Mouse (Mus musculus): ENCODE measurements around the gene Pi4ka.

Gene Pi4ka

DNA sequence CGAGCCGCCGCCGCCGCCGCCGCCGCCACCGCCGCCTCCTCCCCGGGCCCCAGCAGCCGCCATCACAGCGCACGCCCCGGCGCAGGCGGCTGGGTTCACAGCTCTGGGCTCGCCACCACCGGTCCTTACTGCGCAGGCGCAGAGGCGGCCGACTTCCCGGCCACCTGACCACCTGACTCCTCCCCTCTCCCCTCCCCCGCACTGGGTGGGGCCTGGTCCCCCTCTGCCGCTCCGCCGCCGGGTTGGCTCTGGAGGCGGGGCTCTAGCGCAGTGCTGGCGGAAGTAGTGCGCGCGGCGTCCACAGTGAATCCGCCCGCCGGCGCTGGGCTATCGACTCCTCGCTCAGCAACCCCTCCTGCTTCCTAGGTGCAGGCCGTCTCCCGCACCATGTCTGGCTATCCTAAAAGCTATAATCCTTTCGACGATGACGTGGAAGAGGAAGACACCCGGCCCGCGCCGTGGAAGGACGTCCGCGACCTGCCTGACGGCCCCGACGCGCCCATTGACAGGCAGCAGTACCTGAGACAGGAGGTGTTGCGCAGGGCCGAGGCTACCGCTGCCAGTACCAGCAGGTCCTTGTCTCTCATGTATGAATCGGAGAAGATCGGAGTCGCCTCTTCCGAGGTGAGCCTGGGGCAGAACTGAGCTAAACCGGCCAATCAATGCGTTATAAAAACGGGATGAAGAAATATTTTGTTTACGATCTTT, at the start of gene Pi4ka, which contains the start of gene Snap29:
Pi4ka (minus strand) TSS at position 579 of the 708 bp plus-strand sequence.
Snap29 (plus strand) TSS at position 251 of the 708 bp plus-strand sequence.
- DNase-seq (ENCODE audit: low spot score): peak; percentile 100

DNA sequence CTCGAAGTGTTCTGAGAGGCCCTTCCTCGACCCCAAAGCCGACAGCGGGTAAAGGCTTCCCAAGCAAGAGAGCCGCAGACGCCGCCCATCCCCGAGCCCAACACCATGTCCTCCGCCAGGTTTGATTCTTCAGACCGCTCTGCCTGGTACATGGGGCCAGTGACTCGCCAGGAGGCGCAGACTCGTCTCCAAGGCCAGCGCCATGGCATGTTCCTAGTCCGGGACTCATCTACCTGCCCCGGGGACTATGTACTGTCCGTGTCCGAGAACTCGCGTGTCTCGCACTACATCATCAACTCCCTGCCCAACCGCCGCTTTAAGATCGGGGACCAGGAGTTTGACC, 46.2 kb upstream of the Pi4ka start:
- DNase-seq (ENCODE audit: low spot score): peak; percentile 40

DNA sequence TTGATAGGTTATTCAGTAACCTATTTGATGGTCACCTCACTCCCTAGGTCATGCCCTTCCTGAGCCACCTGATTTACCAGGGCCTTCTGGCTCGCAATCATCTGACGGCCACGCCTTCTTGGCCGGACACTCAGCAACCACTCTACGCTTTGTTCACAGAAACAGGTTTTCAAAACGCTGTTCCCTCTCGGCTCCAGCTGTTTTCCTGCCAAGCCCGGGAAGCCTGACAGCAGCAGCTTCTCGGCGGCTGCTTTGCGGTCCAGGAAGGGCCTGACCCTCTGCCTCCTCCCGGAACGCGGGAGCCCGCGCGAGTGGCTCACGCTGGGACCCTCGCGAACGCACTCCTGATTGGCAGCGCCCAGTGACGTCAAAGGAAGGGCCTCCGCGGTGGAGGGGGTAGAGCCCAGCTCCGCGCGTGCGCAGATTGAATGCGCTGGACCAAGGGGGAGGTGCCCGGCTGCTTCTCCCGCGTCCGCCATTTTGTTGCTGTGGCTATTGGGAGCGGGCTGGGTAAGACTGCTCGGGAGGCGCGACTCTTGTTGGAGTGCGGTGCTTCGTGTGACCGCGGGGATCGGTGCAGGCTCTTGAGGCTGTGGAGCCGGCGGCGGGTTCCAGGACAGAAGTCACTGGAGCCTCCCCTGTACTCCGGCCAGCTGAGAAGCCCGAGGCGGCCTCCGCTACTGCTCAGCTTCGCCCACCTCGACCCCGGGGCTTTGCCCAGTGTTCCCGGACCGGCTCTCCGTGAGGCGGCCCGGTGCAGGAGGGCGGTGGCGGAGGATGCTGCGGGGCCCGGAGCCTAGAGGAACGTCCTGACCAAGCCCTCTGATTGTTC, 45.6 kb upstream of the Pi4ka start, which contains the start of gene Crkl:
Crkl (plus strand) TSS at position 447 of the 832 bp plus-strand sequence.
- DNase-seq (ENCODE audit: low spot score): peak; percentile 97

DNA sequence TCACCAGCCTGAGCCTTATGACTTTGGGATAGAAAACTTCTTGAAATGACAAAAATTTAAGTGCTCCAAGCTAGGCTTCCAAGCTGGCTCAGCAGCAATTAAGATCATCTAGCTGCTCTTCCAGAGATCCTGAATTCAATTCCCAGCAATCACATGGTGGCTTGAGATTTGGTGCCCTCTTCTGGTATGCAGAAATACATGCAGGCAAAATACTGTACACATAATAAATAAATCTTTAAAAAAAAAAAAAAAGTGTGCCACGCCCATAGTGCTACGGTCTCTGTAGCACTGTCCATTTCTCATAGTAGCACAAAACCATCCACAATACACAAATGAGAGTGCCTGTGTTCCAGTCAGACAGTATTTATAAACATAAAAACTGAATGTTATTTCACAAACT, 26.5 kb upstream of the Pi4ka start:
- DNase-seq (ENCODE audit: low spot score): no peak

DNA sequence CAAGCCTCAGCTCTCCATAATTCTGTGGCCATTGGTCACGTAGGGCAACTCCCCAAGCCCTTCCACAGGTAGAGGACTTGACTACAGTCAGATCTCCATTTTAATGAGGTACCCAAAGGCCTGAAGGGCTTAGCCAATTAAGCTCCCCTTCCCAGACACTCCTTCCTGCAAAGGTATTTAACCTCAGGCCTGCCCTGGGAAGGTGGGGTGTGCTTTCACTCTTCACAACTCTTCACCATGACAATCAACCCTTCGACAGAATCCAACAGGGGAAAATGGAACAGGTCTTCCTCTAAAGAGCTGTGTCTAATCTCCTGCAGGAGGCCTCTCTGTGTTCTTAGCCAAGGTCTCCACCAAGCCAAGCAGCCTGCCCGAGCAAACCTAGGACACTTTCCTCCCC, 16.9 kb upstream of the Pi4ka start:
- no peak for DNase-seq (ENCODE audit: low spot score)

DNA sequence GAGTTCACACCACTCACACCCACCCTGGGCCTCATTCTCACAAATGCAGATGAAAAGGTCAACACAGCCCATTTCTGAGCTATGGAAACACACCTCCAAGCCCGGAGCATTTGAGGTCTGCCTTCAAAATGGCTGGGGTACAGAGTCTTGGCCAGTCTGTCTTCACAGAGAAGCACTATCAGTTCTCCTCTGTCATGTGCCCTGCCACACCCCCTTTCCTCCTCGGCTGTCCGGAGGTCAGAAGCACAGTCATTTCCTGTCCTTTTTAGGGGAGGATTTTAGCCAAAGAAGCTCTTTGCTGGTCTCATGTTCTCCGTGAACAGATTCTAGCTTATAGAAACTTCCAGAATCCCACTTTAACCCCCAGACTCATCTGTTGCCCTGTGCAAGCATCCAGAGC, 4.1 kb upstream of the Pi4ka start:
- DNase-seq (ENCODE audit: low spot score): no peak

DNA sequence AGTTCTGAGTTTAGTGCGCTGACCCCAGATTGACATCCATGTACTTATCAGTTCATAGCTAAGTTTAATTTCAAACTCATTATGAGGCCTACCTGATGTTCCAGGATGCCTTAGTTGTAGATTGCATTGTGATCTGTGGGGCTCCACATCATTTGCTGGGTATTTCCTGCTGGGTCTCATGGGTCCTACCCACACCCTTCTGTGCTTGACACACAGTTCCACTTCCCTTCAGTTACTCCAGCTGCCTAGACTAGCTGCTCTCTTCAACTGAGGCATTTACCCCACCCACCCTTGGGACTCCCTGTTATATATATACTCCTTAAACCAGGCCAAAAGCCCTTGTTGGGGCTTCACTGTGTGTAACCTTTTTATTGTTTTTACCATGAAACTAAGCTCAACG, 2.9 kb upstream of the Pi4ka start:
- DNase-seq (ENCODE audit: low spot score): no peak

DNA sequence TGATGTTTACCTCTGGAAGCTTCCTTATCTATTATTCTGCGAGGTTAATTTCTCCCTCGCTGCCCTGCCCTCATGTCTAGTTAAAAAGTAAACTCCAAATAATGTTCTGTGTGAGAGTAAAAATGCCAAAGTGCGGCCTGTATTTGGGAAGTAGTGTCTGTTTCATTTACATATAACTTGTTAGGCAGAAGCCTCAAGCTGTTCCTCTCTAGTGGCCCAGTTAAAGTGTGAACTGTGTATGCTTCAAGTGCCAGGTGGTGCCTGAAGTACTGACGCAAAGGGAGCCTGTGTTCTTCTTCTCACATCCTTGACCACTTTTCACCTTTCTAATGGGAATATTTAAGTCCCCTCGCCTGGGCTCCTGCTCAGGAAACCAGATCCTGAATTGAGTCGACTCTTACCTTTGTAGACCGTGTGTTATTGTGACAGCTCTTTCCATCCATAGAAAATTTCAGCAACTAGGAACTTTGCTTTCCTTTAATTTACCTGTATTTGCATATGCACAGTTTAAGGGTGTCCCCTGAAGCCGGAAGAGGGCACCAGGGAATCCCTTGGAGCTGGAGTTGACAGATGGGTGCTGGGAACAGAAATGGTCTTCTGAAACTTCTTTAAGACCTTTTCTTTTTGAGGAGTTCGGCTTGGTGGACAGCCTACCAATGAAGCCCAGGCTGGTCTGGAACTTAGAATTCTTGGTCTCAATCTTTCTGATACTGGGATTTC, 558 bp upstream of the Pi4ka start:
- no peak for DNase-seq (ENCODE audit: low spot score)

DNA sequence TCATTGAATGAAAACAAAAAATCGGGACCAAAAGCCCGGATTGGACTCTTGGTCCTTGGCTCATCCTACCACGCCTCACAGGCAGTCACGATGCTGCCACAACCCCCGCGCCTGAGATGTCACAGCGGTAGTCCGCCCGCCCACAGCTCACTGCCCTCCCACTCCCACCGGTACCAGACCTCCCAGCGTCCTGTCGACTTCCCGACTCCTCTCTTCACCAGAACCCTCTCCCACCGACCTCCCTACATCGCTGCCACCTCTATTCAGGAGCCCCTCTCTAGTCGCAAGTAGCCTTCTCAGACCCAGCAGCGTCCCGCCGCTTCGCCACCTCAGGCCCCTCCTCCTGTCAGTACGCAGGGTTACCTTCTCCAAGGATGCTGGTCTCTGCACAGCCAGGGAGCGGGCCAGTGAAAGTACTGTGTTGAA, 830 bp downstream of the Pi4ka start:
- DNase-seq (ENCODE audit: low spot score): peak; percentile 51

DNA sequence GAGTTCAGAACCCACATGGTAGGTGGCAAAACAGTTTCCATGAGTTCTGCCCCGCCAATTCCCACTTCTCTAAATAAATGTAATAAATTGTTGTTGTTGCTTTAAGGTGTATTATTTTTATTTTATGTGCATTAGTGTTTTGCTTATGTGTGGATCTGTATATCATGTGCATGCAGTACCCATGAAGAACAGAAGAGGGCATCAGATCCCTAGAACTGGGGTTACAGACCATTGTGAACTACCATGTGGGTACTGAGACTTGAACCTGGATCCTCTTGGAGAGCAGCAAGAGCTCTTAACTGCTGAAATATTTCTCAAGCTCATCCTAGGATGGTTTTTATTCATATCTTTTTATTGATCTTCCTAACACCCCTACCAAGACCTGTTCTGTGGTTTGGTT, 3.3 kb downstream of the Pi4ka start:
- no peak for DNase-seq (ENCODE audit: low spot score)

DNA sequence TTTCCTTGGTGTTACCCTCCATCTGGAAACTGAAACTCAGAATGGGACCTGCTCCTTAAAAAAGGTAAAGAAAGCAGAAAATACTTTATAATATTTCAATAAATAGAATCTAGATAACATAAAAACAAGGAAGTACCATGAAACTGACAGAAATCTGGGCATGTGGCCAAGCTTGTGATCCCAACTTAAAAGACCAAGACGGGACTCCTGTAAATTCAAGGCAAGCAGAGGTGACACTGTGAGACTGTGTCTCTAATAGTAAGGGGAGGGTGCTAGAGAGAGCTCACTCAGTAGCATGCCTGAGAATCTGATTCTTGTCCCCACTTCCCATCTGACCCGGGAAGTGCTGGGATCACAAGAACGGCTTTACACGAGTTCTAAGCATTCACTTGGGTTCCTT, 13.3 kb downstream of the Pi4ka start:
- no peak for DNase-seq (ENCODE audit: low spot score)

DNA sequence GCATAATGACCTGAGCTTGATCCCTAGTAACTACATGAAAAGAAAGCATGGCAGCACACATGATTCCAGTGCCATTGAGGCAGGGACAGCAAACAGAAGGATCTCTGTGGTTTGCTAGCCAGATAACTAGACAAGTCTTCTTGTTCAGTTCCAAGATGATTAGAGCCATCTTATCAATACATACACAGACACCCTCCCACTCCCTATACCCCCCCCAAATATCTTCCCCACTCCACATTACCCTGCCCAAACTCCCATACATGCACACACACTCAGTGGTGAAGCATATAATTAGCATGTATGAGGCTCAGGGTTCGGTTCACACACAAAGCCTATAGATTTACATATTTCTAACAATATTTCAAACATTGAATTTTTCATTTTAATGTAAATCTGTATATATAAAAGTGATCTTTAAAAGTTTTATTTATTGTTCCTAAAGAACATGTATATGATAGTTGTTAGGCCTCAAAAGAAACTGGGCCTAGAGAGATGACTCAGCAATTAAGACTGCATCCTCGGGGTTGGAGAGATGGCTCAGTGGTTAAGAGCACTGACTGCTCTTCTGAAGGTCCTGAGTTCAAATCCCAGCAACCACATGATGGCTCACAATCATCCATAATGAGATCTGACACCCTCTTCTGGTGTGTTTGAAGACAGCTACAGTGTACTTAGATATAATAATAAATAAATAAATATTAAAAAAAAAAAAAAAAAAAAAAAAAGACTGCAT, 22.4 kb downstream of the Pi4ka start:
- DNase-seq (ENCODE audit: low spot score): no peak

DNA sequence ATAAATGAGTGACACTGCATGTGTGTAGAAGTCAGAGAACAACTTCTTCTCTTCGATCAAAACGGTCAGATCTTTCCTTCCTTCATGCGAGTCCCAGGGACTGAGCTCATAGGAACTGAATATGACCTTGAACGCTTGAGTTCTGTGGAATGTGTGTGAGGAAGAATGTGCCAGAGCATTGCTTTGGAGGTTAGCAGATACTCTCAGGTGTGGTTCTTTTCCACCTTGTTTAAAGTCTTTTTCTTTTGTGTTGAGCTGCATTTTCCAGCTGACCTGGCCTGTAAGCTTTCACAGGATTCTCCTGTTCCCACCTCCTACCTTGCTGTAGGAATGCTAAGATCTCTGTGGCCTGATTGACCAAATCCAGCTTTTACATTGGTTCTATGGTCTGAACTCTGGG, 23.8 kb downstream of the Pi4ka start:
- DNase-seq (ENCODE audit: low spot score): no peak

DNA sequence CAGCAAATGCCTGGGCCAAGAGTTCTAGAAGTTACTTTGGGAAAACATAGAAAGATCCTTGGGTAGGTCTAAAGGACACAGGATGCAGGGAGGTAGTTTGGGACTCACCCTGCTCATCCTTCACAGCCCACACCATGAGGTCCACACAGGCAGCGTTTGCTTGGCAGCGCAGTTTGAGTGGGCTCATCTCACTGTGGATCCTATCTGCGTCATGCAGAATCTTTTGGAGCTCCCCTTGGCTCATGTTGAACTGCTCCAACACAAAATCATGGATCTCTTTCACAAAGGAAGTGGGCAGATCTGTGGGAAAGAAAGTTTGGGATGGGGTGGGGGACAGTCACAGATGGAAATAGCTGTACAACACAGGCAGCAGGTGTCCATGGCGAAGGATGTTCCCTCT, 47.3 kb downstream of the Pi4ka start:
- DNase-seq (ENCODE audit: low spot score): no peak

DNA sequence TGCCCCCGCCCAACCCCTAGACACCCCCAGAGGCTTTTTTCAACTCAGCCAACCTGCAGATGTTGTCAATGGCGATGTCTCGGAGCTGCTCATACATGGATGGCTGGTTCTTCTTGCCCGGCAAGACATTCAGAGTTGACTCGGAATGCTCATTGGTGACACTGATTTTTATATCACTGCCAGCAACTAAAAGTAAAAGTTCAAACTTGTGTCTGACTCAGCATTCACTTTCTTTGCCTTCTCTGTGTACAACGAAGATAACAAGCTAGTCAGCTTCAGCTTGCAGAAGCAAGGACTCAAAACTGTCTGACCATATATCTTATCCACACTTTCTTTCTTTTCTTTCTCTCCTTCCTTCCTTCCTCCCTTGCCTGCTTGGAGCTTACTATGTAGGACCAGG, 50.1 kb downstream of the Pi4ka start:
- no peak for DNase-seq (ENCODE audit: low spot score)

DNA sequence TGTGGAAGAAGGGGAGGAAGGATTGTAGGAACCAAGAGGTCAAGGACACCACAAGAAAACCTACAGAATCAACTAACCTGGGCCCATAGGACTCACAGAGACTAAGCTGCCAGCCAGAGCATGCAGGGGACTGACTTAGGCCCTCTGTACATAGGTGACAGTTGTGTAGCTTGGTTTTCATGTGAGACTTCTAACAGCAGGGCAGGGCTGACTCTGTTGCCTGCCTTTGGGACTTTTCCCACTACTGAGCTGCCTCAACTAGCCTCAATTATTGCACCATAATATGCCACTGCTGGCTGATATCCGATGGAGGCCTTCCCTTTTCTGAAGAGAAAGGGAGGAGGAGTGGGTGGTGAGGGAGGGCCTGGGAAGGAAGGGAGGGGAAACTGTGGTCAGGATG, 59.3 kb downstream of the Pi4ka start:
- no peak for DNase-seq (ENCODE audit: low spot score)

DNA sequence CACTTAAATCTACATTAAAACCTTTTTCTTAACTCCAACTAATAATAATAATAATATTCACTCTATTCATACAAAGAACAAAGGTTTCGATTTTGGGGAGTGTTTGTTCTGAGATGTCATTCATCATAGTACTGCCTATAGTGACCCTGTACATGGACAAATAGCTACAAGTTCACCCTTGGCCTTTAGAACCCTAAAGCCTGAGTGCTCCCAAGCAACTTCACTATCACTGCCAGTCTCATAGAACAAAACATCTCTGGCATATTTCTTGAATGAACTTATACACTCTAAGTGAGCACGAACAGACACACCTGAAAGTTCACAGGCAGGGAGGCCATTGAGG, 60.3 kb downstream of the Pi4ka start:
- DNase-seq (ENCODE audit: low spot score): no peak

DNA sequence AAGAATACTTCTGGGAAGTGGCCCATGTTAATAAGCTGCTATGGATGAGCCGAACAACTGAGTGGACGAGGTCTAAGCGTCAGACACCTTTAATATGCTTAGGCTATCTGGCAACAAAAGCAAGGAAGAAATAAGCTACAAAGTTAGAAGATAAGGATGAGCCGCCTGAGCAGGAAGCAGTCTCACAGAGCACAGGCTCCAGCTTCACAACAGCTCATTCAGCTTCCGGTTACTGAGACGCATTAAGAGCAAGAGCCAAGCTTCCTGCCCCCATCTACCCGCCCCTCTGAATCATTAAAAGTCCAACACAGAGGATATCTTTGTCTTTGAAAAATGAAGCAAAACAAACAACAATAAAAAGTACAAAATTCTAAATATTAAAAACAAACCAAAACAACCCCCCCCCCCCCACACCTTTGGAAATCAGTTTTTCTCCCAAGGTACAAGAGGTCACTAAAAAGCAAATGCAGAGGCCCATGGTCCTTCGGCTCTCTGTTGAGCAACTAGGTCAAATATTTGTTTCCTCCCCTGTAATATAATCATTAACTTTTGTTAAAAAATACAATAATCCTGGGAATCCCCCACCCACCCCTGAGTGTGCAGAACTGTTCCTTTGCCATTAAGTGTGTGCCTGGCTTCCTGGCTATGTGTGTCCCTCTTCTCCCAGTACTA, 60.8 kb downstream of the Pi4ka start:
- DNase-seq (ENCODE audit: low spot score): no peak

DNA sequence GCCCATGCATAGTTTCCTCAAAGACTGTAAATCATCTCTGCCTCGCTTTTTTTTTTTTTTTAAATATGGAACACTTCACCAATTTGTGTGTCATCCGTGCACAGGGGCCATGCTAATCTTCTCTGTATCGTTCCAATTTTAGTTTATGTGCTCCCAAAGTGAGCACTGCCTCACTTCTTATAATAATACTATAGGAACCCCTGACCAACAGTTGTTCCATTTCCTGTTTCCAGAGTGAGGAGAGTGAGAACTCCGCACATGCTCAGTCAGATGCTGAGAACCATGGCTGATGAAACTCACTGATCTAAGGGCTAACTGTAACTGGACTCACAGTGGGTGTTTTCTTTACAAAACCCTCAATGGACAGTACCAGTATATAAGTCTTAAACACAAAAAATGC, 64.3 kb downstream of the Pi4ka start:
- DNase-seq (ENCODE audit: low spot score): no peak

DNA sequence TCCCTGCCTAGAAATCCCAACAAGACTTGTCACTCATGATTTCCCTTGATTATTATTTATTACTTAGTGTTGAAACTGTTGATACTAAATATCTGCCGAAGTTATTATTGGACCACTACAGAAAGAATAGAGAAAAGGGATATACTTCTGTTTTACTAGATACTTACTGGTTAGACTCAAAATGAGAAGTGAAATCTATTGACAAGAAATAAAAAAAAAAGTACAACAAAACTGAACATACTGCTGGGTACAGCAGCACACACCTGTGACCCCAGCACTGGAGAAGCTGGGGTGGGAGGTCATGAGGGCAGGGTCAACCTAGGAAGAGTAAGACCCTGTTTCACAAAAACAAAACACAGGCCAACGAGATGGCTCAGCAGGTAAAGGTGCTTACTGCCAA, 65.4 kb downstream of the Pi4ka start:
- no peak for DNase-seq (ENCODE audit: low spot score)

DNA sequence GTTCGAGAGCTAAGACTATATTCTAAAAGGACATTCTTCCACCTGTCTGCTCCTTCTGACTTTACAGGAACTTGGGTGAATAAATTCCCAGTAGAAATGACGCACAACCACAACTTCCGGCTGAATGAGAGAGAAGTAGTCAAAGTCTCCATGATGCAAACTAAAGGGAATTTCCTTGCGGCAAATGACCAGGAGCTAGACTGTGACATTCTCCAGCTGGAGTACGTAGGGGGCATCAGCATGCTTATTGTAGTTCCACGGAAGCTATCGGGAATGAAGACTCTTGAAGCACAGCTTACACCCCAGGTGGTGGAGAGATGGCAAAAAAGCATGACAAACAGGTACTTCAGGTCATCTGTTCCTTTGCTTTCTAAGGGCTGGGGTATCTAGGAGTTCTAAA, 66.4 kb downstream of the Pi4ka start:
- DNase-seq (ENCODE audit: low spot score): no peak

DNA sequence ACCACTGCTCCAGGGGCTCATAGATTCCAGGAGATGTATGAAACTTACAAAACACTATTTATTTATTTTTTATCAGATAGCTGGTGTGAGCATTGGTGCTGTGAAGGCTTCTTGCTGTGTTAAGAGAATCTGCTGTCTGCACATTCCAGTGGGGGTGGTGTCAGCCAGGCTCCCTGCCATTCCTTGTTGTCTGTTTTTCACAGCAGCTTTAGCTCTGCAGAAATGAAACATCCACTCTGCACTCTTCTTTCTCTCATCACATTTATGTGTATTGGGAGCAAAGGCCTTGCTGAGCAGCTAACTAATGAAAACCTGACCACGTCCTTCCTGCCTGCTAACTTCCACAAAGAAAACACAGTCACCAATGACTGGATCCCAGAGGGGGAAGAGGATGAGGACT, 70.0 kb downstream of the Pi4ka start:
- DNase-seq (ENCODE audit: low spot score): no peak
